Mouse (Mus musculus) hindbrain, embryonic 16.5 days (tissue): ENCODE data around the gene Tagap. TPM values are rescaled to one million over a fixed set of nuclear protein-coding genes. Genes with fewer than 3 reads are reported as not detected.
"Not testable (repeated sequence)": the region's sequence is repeated elsewhere in the genome, so short reads cannot be mapped to it uniquely, and the experiment has no call there.

Source experiments
- ATAC-seq: fragments of 200-750 bp; cut with Nextera tagmentation; 2 replicates; pipeline ENCODE4 v1.8.0; 2017; ENCODE audit warnings: moderate TSS enrichment, moderate library complexity
- H3K27ac ChIP-seq: fragments of 300-500 bp; sonication (generic); 2 replicates; pipeline ENCODE4 v1.5.1; 2014; ENCODE audit warnings: low read depth, mild to moderate bottlenecking, control low read depth, low read length, moderate library complexity
- H3K27me3 ChIP-seq: fragments of 300-500 bp; sonication (generic); replicated peaks from 2 replicates; pipeline ENCODE4 v1.6.1; 2014; ENCODE audit warnings: low read length; ENCODE audit not compliant: control insufficient read depth, insufficient read depth
- H3K36me3 ChIP-seq: fragments of 300-500 bp; sonication (generic); 2 replicates; pipeline ENCODE4 v1.6.1; 2014; ENCODE audit warnings: mild to moderate bottlenecking, low read length, moderate library complexity, mixed read lengths; ENCODE audit not compliant: control insufficient read depth, insufficient read depth
- H3K4me1 ChIP-seq: fragments of 300-500 bp; sonication (generic); 2 replicates; pipeline ENCODE4 v1.6.1; 2014; ENCODE audit warnings: low read depth, low read length; ENCODE audit not compliant: control insufficient read depth, insufficient read depth
- H3K4me2 ChIP-seq: fragments of 300-500 bp; sonication (generic); 2 replicates; pipeline ENCODE4 v1.6.1; 2014; ENCODE audit warnings: mild to moderate bottlenecking, low read length, control low read depth, moderate library complexity
- H3K4me3 ChIP-seq: fragments of 300-500 bp; sonication (generic); 2 replicates; pipeline ENCODE4 v1.5.1; 2014; ENCODE audit warnings: mild to moderate bottlenecking, low read length, control low read depth, moderate library complexity
- H3K9ac ChIP-seq: fragments of 300-500 bp; sonication (generic); 2 replicates; pipeline ENCODE4 v1.6.1; 2014; ENCODE audit warnings: low read depth, mild to moderate bottlenecking, control low read depth, low read length, moderate library complexity
- H3K9me3 ChIP-seq: fragments of 300-500 bp; sonication (generic); 2 replicates; pipeline ENCODE4 v1.6.1; 2014; ENCODE audit warnings: mild to moderate bottlenecking, low read length, moderate library complexity; ENCODE audit not compliant: control insufficient read depth
- WGBS: fragments of 180-500 bp; shearing (Covaris S2); extraction: QIAGEN DNeasy Blood & Tissue Kit; methylation state at CpG from one replicate; pipeline ENCODE4 v1.1.7; 2014; 5-methylcytosine and 5-hydroxymethylcytosine counted together
- polyA plus RNA-seq: library from polyadenylated mRNA; unstranded; fragments of >200 nt; fragmentation: Nextera tagmentation; extraction: Ambion mirVana; gene quantifications from 2 replicates; pipeline ENCODE4 v1.2.1, GENCODE M21; 2015

Tagap gene
- polyA plus RNA-seq, 1 experiment from 2014 or later = 0.51 TPM

- not testable (repeated sequence) for H3K36me3 ChIP-seq, H3K9me3 ChIP-seq, ATAC-seq, H3K4me1 ChIP-seq, H3K4me3 ChIP-seq, H3K4me2 ChIP-seq, H3K27ac ChIP-seq, H3K9ac ChIP-seq, H3K27me3 ChIP-seq
- no CpG with 5 or more reads among the region's 4 CpGs for WGBS
Measured at GRCm38 (mm10) chr17:7951333-7951732, 25.5 kb downstream of the Tagap start.

- not testable (repeated sequence) for ATAC-seq, H3K4me1 ChIP-seq, H3K36me3 ChIP-seq, H3K27ac ChIP-seq, H3K9me3 ChIP-seq, H3K4me3 ChIP-seq, H3K4me2 ChIP-seq, H3K27me3 ChIP-seq, H3K9ac ChIP-seq
- 97% methylated on average over 7 of the region's 9 CpGs for WGBS
Measured at GRCm38 (mm10) chr17:7957242-7957641, 31.4 kb downstream of the Tagap start.

- not testable (repeated sequence) for H3K4me2 ChIP-seq, ATAC-seq, H3K4me1 ChIP-seq, H3K27ac ChIP-seq, H3K9ac ChIP-seq, H3K27me3 ChIP-seq, H3K4me3 ChIP-seq, H3K36me3 ChIP-seq, H3K9me3 ChIP-seq
- WGBS = 88% methylated on average over 4 of the region's 4 CpGs
Measured at GRCm38 (mm10) chr17:7963333-7963732, 37.5 kb downstream of the Tagap start.

- 93% methylated on average over 2 of the region's 2 CpGs for WGBS
Measured at GRCm38 (mm10) chr17:7964398-7964797, 38.6 kb downstream of the Tagap start.

GRCm38 (mm10) chr17:7968490-7968889 lies 42.7 kb downstream of the Tagap start:
- not testable (repeated sequence) for H3K9me3 ChIP-seq, H3K4me1 ChIP-seq, H3K27ac ChIP-seq, H3K36me3 ChIP-seq, H3K9ac ChIP-seq, ATAC-seq, H3K4me2 ChIP-seq, H3K4me3 ChIP-seq, H3K27me3 ChIP-seq
- WGBS = 100% methylated on average over 3 of the region's 5 CpGs

More at GRCm38 (mm10) chr17:7964398-7964797, 38.6 kb downstream of the Tagap start:
- not testable (repeated sequence) for H3K36me3 ChIP-seq, H3K27ac ChIP-seq, H3K27me3 ChIP-seq, H3K9me3 ChIP-seq, H3K4me2 ChIP-seq, ATAC-seq, H3K9ac ChIP-seq, H3K4me3 ChIP-seq, H3K4me1 ChIP-seq

GRCm38 (mm10) chr17:7969782-7970181 lies 44.0 kb downstream of the Tagap start:
- not testable (repeated sequence) for H3K9me3 ChIP-seq, H3K27me3 ChIP-seq, H3K27ac ChIP-seq, H3K4me3 ChIP-seq, H3K4me1 ChIP-seq, H3K36me3 ChIP-seq, H3K9ac ChIP-seq, ATAC-seq, H3K4me2 ChIP-seq
- WGBS = 50% methylated on average over 1 of the region's 6 CpGs

GRCm38 (mm10) chr17:7983484-7983883 lies 57.7 kb downstream of the Tagap start:
- not testable (repeated sequence) for H3K4me3 ChIP-seq, ATAC-seq, H3K9me3 ChIP-seq, H3K27ac ChIP-seq, H3K9ac ChIP-seq, H3K36me3 ChIP-seq, H3K27me3 ChIP-seq, H3K4me2 ChIP-seq, H3K4me1 ChIP-seq
- 81% methylated on average over 1 of the region's 2 CpGs for WGBS

Other genes starting within 250 kb of the Tagap start
- 8.3 and 12.4 TPM in 2 replicates for gene Fndc1, start 98.7 kb upstream of the Tagap start, polyA plus RNA-seq
- 72.3 and 77.7 TPM in 2 replicates for gene Rsph3a, start 19.6 kb downstream of the Tagap start, polyA plus RNA-seq
- 0.50 TPM in 1 of 2 replicates, not detected in the other for gene Gm49673, start 221.8 kb downstream of the Tagap start, polyA plus RNA-seq
- 18.2 and 19.4 TPM in 2 replicates for gene Rnaset2a, start 222.1 kb downstream of the Tagap start, polyA plus RNA-seq
- gene Fgfr1op, start 239.5 kb downstream of the Tagap start, polyA plus RNA-seq = 31.4 and 32.0 TPM in 2 replicates